In the genomic region with DNA sequence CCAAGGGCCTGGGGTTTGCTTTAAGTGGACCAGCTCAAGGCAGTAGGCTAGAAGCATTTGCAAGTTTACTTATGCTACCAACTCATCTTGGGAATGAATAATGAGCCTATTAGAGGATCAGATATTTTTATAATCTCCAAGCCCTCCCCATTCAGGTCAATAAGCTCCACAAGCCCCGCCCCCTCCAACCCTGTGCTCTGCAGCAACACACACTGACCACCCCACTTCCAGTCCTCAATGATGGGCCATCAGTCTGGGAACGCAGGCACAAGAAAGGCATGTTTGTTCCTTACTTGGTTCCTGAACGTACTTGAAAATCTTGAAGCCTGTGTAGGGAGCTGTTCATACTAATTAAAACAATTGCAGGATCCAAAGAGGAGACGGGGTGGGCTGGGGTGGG, we compare ENCODE assay signal across 20 mouse cellular contexts. TPM values are rescaled to one million over a fixed set of nuclear protein-coding genes. Genes with fewer than 3 reads are reported as not detected.
"Had no signal": no experiment of that assay in that cellular context is flagged by ENCODE, and none has a peak within 500 bp of the region (broad histone marks: within the 10 kb centered on the region; RNA-seq: fewer than 3 reads in every experiment).

No protein-coding gene starts in this region.

- H3K4me1 ChIP-seq: hindbrain, embryonic 10.5 days; liver, embryonic 13.5 days had no signal

- H3K4me2 ChIP-seq: heart, embryonic 13.5 days; heart, embryonic 15.5 days; hindbrain, embryonic 12.5 days; hindbrain, embryonic 14.5 days; intestine, embryonic 15.5 days; limb, embryonic 12.5 days; liver, embryonic 11.5 days; liver, embryonic 13.5 days had no signal

- H3K27ac ChIP-seq: heart, adult 2 months; hindbrain, embryonic 10.5 days; hindbrain, embryonic 12.5 days; hindbrain, embryonic 14.5 days; intestine, embryonic 15.5 days; layer of hippocampus, adult 2 months; left cerebral cortex, adult 2 months; limb, embryonic 10.5 days; limb, embryonic 12.5 days; liver, embryonic 13.5 days had no signal

- H3K9me3 ChIP-seq: heart, embryonic 13.5 days; heart, embryonic 15.5 days; hindbrain, embryonic 10.5 days; hindbrain, embryonic 12.5 days; intestine, embryonic 15.5 days; limb, embryonic 10.5 days; limb, embryonic 12.5 days; liver, embryonic 13.5 days had no signal

- H3K4me3 ChIP-seq: gastrocnemius, adult 2 months; heart, adult 2 months; heart, embryonic 13.5 days; heart, embryonic 15.5 days; hindbrain, embryonic 10.5 days; hindbrain, embryonic 12.5 days; intestine, embryonic 15.5 days; layer of hippocampus, adult 2 months; left cerebral cortex, adult 2 months; limb, embryonic 10.5 days; limb, embryonic 12.5 days; liver, embryonic 13.5 days had no signal

- H3K27me3 ChIP-seq: heart, embryonic 13.5 days; heart, embryonic 15.5 days; hindbrain, embryonic 12.5 days; intestine, embryonic 15.5 days; limb, embryonic 12.5 days; liver, embryonic 13.5 days had no signal

- H3K9ac ChIP-seq: heart, embryonic 13.5 days; heart, embryonic 15.5 days; hindbrain, embryonic 12.5 days; hindbrain, embryonic 14.5 days; intestine, embryonic 15.5 days; limb, embryonic 12.5 days; liver, embryonic 13.5 days had no signal

- H3K36me3 ChIP-seq: heart, embryonic 13.5 days; heart, embryonic 15.5 days; hindbrain, embryonic 10.5 days; hindbrain, embryonic 12.5 days; intestine, embryonic 15.5 days; limb, embryonic 10.5 days; limb, embryonic 12.5 days; liver, embryonic 13.5 days had no signal

- ATAC-seq: hindbrain, embryonic 16.5 days; inflammation-experienced regulatory T-cells, adult 6 months; intestine, embryonic 15.5 days; intestine, postnatal 0 days had no signal

- DNase-seq: gastrocnemius, adult 2 months; gastrocnemius, postnatal 10 days; gastrocnemius, postnatal 25 days; kidney, adult 18-20 months; liver, embryonic 13.5 days had no signal

RNA-seq across cellular contexts. Expression of a gene that starts 23.7 kb away (rescaled TPM):
- polyA plus RNA-seq: inflammation-experienced regulatory T-cells, adult 6 months had no signal
